Mouse (Mus musculus): ENCODE data around the gene Trmt2a.

Trmt2a gene

DNA sequence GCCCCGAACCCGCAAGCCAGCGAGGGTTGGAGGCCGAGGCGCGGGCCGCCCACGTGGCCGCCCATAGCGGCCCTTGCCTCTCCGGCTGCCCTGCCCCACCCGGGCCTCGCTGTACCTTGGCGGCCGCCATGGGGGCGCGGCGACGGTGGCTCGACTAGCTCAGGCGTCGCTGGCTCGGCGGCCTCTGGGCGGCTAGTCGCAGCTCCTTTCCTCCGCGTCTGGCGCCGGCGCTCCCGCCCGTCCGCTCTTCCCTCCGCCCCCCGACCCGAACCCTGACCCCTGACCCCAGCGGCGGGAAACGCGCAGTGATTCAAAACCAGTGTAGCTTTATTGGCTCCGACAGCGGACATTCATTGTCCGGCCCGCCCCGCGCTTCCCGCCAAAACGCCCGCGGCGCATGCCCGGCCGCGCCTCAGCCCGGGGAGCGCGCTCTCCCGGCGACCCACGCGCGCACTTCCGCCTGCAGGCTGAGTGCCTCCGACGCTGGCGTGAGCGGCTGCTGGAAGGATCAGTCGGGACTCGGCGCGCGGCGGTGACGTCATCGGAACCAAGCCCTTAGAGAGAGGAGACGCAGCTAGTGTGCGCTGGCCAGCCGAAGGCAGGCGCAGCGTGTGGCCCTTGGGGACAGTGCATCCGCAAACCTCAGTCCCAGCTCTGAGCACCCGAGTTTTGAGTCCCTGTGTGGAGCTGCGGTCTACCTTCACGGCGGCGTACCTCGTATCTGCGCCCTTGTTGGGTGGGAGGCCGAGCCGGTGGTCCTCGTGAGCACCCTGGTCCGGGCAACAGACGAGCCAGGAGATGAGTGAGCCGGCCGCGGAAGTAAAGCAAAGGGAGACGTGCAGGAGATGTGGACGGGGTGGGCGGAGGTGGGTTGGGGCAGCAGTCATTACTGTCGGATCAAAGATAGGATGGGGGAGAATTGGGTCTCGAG lies at the start of gene Trmt2a, which contains the start of gene Ranbp1:
Gene Trmt2a (plus strand): TSS at position 247 of the 931 bp plus-strand sequence.
Gene Ranbp1 (minus strand): TSS at position 300 of the 931 bp plus-strand sequence.
- Histone ChIP-seq H3K36me3 (ENCODE audit: insufficient read depth, low read length) (peaks cover 79% of the 10 kb centered on the region), H3K4me3 (replicated peaks; ENCODE audit: low read length) (peak within 1 kb of the TSS; percentile 97), H3K4me1 (replicated peaks; ENCODE audit: low read depth, low read length) (peaks cover 72% of the 10 kb centered on the region), H3K27me3 (ENCODE audit: insufficient read depth, low read length) (no peaks in the 10 kb centered on the region), H3K9me3 (ENCODE audit: low read length) (no peaks in the 10 kb centered on the region)
- TF ChIP-seq POU5F1 (IDR thresholded peaks at IDR 0.05; ENCODE audit: borderline replicate concordance, low read length) (no peak), CTCF (conservative IDR thresholded peaks at IDR 0.05; ENCODE audit: low read length) (no peak), NANOG (IDR thresholded peaks at IDR 0.05; ENCODE audit: borderline replicate concordance, low read length) (no peak)

DNA sequence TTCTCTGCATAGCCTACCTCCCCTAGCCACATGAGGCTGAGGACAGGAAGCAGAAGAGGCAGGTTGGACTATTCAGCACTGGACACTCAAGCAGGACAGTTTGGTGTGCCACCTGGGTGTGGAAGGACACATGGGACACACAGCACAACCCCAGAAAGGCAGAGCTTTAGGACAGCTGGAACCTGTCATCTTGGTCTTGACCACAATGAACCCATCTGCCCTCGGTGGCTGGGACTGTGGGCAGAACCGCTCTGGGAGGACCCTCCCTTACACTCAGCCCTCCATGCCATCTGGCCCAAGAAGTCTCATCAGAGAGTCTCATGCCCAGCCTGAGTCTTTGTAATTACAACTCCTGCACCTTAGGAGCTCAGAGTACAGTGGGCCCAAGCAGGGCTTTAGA lies 48.4 kb upstream of the Trmt2a start:
- H3K36me3 ChIP-seq (ENCODE audit: insufficient read depth, low read length): no peaks in the 10 kb centered on the region
- H3K4me1 ChIP-seq (replicated peaks; ENCODE audit: low read depth, low read length): peaks cover 15% of the 10 kb centered on the region
- H3K4me3 ChIP-seq (replicated peaks; ENCODE audit: low read length): no peak overlapping the region
- H3K9me3 ChIP-seq (ENCODE audit: low read length): no peaks in the 10 kb centered on the region
- no peak for TF ChIP-seq NANOG (IDR thresholded peaks at IDR 0.05; ENCODE audit: borderline replicate concordance, low read length)
- no peak for TF ChIP-seq POU5F1 (IDR thresholded peaks at IDR 0.05; ENCODE audit: borderline replicate concordance, low read length)
- TF ChIP-seq CTCF (conservative IDR thresholded peaks at IDR 0.05; ENCODE audit: low read length): no peak
- H3K27me3 ChIP-seq (ENCODE audit: insufficient read depth, low read length): peaks cover 36% of the 10 kb centered on the region

DNA sequence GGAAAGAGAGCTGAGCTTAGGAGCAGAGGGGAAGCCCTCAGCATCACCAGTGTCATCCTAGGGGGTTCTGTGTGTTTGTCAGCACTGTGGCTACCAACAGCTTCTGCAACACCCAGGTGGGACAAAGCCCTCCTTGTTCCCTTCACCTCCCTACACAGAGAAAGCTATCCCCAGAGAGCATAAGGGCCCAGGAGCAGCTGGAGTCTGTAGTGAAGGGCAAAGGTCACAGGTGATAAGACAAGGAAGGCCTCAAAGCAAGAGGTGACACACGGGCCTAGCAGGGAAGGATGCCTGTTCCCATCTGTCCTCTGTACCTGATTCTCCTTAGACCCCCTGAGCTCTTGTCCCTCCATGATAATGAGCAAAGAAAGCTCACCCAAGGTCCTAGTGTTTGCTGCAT lies 46.9 kb upstream of the Trmt2a start:
- TF ChIP-seq CTCF (conservative IDR thresholded peaks at IDR 0.05; ENCODE audit: low read length) (no peak), POU5F1 (IDR thresholded peaks at IDR 0.05; ENCODE audit: borderline replicate concordance, low read length) (no peak), NANOG (IDR thresholded peaks at IDR 0.05; ENCODE audit: borderline replicate concordance, low read length) (no peak)
- Histone ChIP-seq H3K4me3 (replicated peaks; ENCODE audit: low read length) (no peak overlapping the region), H3K27me3 (ENCODE audit: insufficient read depth, low read length) (peaks cover 36% of the 10 kb centered on the region), H3K4me1 (replicated peaks; ENCODE audit: low read depth, low read length) (peaks cover 11% of the 10 kb centered on the region; the same call in 1 of the 2 replicates), H3K9me3 (ENCODE audit: low read length) (no peaks in the 10 kb centered on the region), H3K36me3 (ENCODE audit: insufficient read depth, low read length) (no peaks in the 10 kb centered on the region)

DNA sequence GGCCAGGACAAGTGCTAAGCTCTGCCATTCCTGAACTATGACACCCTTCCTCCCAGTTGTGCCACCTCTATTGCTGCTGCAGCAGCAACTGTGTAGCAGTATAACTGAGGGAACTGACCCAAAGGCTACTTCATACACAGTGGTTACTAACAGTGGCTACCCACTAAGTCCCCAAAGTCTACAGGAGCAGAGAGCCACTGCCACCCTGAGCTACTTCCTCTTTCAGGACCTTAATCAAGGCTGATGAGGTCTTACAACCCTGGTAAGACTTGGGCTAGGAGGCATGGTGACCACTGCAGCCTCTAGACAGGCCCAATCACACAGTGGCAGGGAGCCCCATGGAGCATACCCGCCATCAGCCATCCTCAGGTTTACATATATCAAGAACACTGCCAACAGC lies 46.4 kb upstream of the Trmt2a start:
- Histone ChIP-seq H3K27me3 (ENCODE audit: insufficient read depth, low read length) (peaks cover 40% of the 10 kb centered on the region), H3K4me3 (replicated peaks; ENCODE audit: low read length) (no peak overlapping the region), H3K4me1 (replicated peaks; ENCODE audit: low read depth, low read length) (peaks cover 11% of the 10 kb centered on the region; the same call in 1 of the 2 replicates), H3K36me3 (ENCODE audit: insufficient read depth, low read length) (no peaks in the 10 kb centered on the region), H3K9me3 (ENCODE audit: low read length) (no peaks in the 10 kb centered on the region)
- TF ChIP-seq NANOG (IDR thresholded peaks at IDR 0.05; ENCODE audit: borderline replicate concordance, low read length) (no peak), CTCF (conservative IDR thresholded peaks at IDR 0.05; ENCODE audit: low read length) (no peak), POU5F1 (IDR thresholded peaks at IDR 0.05; ENCODE audit: borderline replicate concordance, low read length) (no peak)

DNA sequence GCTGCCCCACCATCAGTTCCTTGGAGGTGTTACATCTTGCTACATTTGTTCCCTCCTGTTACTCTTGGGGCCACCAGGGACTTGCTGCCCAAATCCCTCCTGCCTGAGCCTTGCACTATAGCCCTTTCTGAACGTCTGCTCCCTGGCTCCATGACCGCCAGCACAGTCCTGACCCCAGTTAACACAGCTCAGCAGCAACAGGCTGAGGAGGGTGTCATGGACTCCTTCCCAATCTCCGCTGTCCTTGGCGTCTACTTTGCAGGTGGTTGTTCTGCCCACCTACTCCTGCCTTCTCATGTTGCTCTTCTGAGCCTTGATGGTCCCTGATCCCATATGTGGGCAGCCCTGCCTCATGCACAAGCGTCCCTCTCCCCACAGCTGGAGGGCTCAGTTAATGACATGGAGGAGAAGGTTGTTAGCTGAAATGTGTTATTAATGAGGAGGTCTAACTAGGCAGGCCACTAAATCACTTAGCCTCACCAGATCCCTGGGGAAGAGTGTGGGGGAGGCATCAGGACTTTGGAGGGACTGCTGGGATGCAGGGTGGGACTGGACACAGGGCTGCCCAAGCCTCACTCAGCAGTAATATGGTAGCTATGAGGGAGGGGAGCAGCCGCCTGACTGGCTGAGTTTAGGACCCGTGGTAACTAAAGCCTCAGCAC lies 44.9 kb upstream of the Trmt2a start:
- no peaks in the 10 kb centered on the region for H3K9me3 ChIP-seq (ENCODE audit: low read length)
- peaks cover 11% of the 10 kb centered on the region; the same call in 1 of the 2 replicates for H3K4me1 ChIP-seq (replicated peaks; ENCODE audit: low read depth, low read length)
- TF ChIP-seq CTCF (conservative IDR thresholded peaks at IDR 0.05; ENCODE audit: low read length) (no peak), POU5F1 (IDR thresholded peaks at IDR 0.05; ENCODE audit: borderline replicate concordance, low read length) (no peak), NANOG (IDR thresholded peaks at IDR 0.05; ENCODE audit: borderline replicate concordance, low read length) (no peak)
- H3K4me3 ChIP-seq (replicated peaks; ENCODE audit: low read length): no peak overlapping the region
- peaks cover 31% of the 10 kb centered on the region for H3K27me3 ChIP-seq (ENCODE audit: insufficient read depth, low read length)
- no peaks in the 10 kb centered on the region for H3K36me3 ChIP-seq (ENCODE audit: insufficient read depth, low read length)

DNA sequence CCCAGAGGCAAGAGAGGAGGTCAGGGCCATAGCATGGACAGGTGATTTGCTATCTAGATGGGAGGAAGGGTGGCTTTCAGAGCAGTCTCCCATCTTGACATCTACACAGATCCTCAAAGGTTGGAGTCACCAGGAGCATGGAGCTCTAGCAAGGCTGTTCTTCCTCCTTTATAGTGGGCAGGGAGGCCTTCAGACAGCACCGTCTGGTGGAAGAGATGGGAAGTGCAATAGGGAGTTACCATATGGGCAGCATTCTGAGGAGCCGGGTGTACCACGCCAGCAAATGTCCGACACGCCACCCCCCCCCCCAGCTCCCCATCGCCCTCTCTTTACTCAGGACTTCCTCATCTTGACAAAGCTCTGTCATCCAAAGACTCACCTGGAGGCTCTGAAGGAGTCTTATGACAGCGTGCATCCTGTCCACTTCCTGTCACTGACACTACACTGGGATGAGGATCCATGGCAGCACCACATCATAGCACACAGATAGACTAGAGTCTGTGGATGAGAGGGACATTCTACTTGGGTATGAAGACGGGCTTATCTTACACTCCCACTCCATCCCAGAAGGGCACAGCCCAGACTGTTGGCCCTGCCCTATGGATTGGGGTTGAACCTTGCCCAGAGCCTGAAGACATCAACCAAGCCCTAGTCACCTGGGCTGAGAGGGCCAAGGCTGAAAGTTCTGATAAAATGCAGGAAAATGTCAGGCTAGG lies 37.6 kb upstream of the Trmt2a start:
- H3K4me3 ChIP-seq (replicated peaks; ENCODE audit: low read length): no peak overlapping the region
- H3K27me3 ChIP-seq (ENCODE audit: insufficient read depth, low read length): peaks cover 41% of the 10 kb centered on the region
- H3K9me3 ChIP-seq (ENCODE audit: low read length): no peaks in the 10 kb centered on the region
- no peaks in the 10 kb centered on the region for H3K36me3 ChIP-seq (ENCODE audit: insufficient read depth, low read length)
- no peak for TF ChIP-seq POU5F1 (IDR thresholded peaks at IDR 0.05; ENCODE audit: borderline replicate concordance, low read length)
- peak; percentile 100 for TF ChIP-seq CTCF (conservative IDR thresholded peaks at IDR 0.05; ENCODE audit: low read length)
- H3K4me1 ChIP-seq (replicated peaks; ENCODE audit: low read depth, low read length): peaks cover 9% of the 10 kb centered on the region; the same call in 1 of the 2 replicates

DNA sequence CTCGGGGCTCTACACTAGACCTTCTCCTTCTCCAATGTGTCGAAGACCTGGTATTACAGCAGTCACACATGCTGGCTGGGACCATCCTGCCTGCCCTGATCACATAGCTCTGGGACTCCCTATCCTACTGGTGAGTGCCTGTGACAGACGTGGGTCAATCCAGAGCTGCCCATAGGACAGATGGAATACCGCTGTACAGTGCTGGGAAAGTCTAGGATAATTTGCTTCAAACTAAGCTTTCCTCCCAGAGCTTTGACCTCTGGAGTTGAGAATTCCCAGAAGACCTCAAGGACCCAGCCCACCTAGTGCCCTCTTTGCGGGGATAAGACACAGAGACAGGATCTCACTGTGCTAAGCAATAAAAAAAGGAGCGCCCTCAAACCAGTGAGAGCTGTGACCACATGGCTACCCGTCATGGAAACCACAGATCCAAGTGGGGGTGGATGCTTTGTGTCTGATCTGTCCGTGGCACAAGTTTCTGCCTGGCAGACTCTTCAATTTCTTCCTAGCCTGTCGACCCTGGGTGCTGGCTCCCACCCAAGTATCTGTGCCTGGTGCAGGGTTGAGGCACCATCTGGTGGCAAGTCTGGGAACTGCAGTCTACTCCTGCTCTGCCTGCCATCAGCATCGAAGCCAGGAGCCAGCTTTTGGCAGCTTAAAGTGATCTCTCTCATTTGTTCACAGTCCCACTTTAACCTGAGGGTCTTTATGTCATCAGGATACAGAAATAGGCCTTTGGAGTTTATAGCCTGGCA lies 36.9 kb upstream of the Trmt2a start:
- no peaks in the 10 kb centered on the region for H3K36me3 ChIP-seq (ENCODE audit: insufficient read depth, low read length)
- peaks cover 37% of the 10 kb centered on the region for H3K27me3 ChIP-seq (ENCODE audit: insufficient read depth, low read length)
- TF ChIP-seq NANOG (IDR thresholded peaks at IDR 0.05; ENCODE audit: borderline replicate concordance, low read length) (no peak), CTCF (conservative IDR thresholded peaks at IDR 0.05; ENCODE audit: low read length) (peak; percentile 98), POU5F1 (IDR thresholded peaks at IDR 0.05; ENCODE audit: borderline replicate concordance, low read length) (no peak)
- no peaks in the 10 kb centered on the region for H3K9me3 ChIP-seq (ENCODE audit: low read length)
- H3K4me1 ChIP-seq (replicated peaks; ENCODE audit: low read depth, low read length): peaks cover 9% of the 10 kb centered on the region; the same call in 1 of the 2 replicates
- no peak overlapping the region for H3K4me3 ChIP-seq (replicated peaks; ENCODE audit: low read length)
